Mouse (Mus musculus) embryonic facial prominence, embryonic 11.5 days (tissue): ENCODE data around the gene Rptor. TPM values are rescaled to one million over a fixed set of nuclear protein-coding genes. Genes with fewer than 3 reads are reported as not detected.

Source experiments
- ATAC-seq: fragments of 200-750 bp; cut with Nextera tagmentation; replicated peaks from 2 replicates; pipeline ENCODE4 v1.8.0; 2017; ENCODE audit warnings: low read depth; ENCODE audit not compliant: insufficient number of reproducible peaks, low FRiP score, low TSS enrichment
- DNase-seq: peaks from one replicate; pipeline ENCODE4 v3.0.0-alpha.2; 2015; ENCODE audit warnings: low spot score
- H3K27ac ChIP-seq: fragments of 300-500 bp; sonication (generic); replicated peaks from 2 replicates; pipeline ENCODE4 v1.5.1; 2014; ENCODE audit warnings: mild to moderate bottlenecking, low read depth, low read length, control low read depth
- H3K27me3 ChIP-seq: fragments of 300-500 bp; sonication (generic); 2 replicates; pipeline ENCODE4 v1.6.1; 2014; ENCODE audit warnings: mild to moderate bottlenecking, low read length, moderate library complexity, mixed read lengths; ENCODE audit not compliant: control insufficient read depth, insufficient read depth
- H3K36me3 ChIP-seq: fragments of 300-500 bp; sonication (generic); replicated peaks from 2 replicates; pipeline ENCODE4 v1.6.1; 2014; ENCODE audit warnings: low read depth, mild to moderate bottlenecking, low read length, moderate library complexity, mixed read lengths; ENCODE audit not compliant: control insufficient read depth, insufficient read depth
- H3K4me1 ChIP-seq: fragments of 300-500 bp; sonication (generic); 2 replicates; pipeline ENCODE4 v1.6.1; 2014; ENCODE audit warnings: low read length, mixed read lengths; ENCODE audit not compliant: control insufficient read depth, insufficient read depth
- H3K4me2 ChIP-seq: fragments of 300-500 bp; sonication (generic); 2 replicates; pipeline ENCODE4 v1.6.1; 2014; ENCODE audit warnings: low read depth, mild to moderate bottlenecking, control low read depth, low read length, moderate library complexity
- H3K4me3 ChIP-seq: fragments of 300-500 bp; sonication (generic); 2 replicates; pipeline ENCODE4 v1.5.1; 2014; ENCODE audit warnings: low read depth, low read length, control low read depth
- H3K9ac ChIP-seq: fragments of 300-500 bp; sonication (generic); replicated peaks from 2 replicates; pipeline ENCODE4 v1.6.1; 2014; ENCODE audit warnings: mild to moderate bottlenecking, control low read depth, low read length
- H3K9me3 ChIP-seq: fragments of 300-500 bp; sonication (generic); replicated peaks from 2 replicates; pipeline ENCODE4 v1.6.1; 2016; ENCODE audit warnings: mild to moderate bottlenecking, low read length, inconsistent platforms, mixed read lengths; ENCODE audit not compliant: control insufficient read depth
- WGBS: fragments of 180-500 bp; shearing (Covaris S2); extraction: QIAGEN DNeasy Blood & Tissue Kit; methylation state at CpG from one replicate; pipeline ENCODE4 v1.1.7; 2014; 5-methylcytosine and 5-hydroxymethylcytosine counted together
- polyA plus RNA-seq: library from polyadenylated mRNA; unstranded; fragments of >200 nt; fragmentation: Nextera tagmentation; extraction: Ambion mirVana; gene quantifications from 2 replicates; pipeline ENCODE4 v1.2.1, GENCODE M21; 2014

Rptor gene
- polyA plus RNA-seq, 1 experiment from 2014 or later, result 10.1 TPM

GRCm38 (mm10) chr11:119672775-119673174, 70.1 kb downstream of the Rptor start:
- no peak overlapping the region for H3K9ac ChIP-seq
- H3K4me3 ChIP-seq, result no peak overlapping the region
- no peaks in the 10 kb centered on the region for H3K9me3 ChIP-seq
- H3K27me3 ChIP-seq, result no peaks in the 10 kb centered on the region
- 68% methylated on average over 4 of the region's 4 CpGs for WGBS
- no peaks in the 10 kb centered on the region for H3K36me3 ChIP-seq
- no peaks in the 10 kb centered on the region for H3K4me1 ChIP-seq
- no peak overlapping the region for H3K4me2 ChIP-seq
- DNase-seq (no peak), ATAC-seq (no peak)
- no peak overlapping the region for H3K27ac ChIP-seq

GRCm38 (mm10) chr11:119674835-119675234, 72.1 kb downstream of the Rptor start:
- ATAC-seq, result no peak
- 81% methylated on average over 4 of the region's 4 CpGs for WGBS
- Histone ChIP-seq H3K36me3 (no peaks in the 10 kb centered on the region), H3K27ac (no peak overlapping the region), H3K4me2 (no peak overlapping the region), H3K9ac (no peak overlapping the region), H3K4me1 (no peaks in the 10 kb centered on the region), H3K4me3 (no peak overlapping the region), H3K27me3 (no peaks in the 10 kb centered on the region), H3K9me3 (no peaks in the 10 kb centered on the region)
- no peak for DNase-seq

GRCm38 (mm10) chr11:119675546-119675945, 72.8 kb downstream of the Rptor start:
- WGBS, result 86% methylated on average over 6 of the region's 6 CpGs
- H3K27me3 ChIP-seq, result no peaks in the 10 kb centered on the region
- no peak overlapping the region for H3K4me2 ChIP-seq
- no peaks in the 10 kb centered on the region for H3K9me3 ChIP-seq
- no peak overlapping the region for H3K27ac ChIP-seq
- DNase-seq (no peak), ATAC-seq (no peak)
- no peaks in the 10 kb centered on the region for H3K4me1 ChIP-seq
- no peak overlapping the region for H3K4me3 ChIP-seq
- no peaks in the 10 kb centered on the region for H3K36me3 ChIP-seq
- no peak overlapping the region for H3K9ac ChIP-seq

GRCm38 (mm10) chr11:119676751-119677411, 74.2 kb downstream of the Rptor start:
- ATAC-seq (no peak), DNase-seq (no peak)
- H3K4me2 ChIP-seq, result no peak overlapping the region
- H3K27me3 ChIP-seq, result no peaks in the 10 kb centered on the region
- 75% methylated on average over 7 of the region's 7 CpGs for WGBS
- no peak overlapping the region for H3K9ac ChIP-seq
- no peaks in the 10 kb centered on the region for H3K36me3 ChIP-seq
- H3K27ac ChIP-seq, result no peak overlapping the region
- H3K4me3 ChIP-seq, result no peak overlapping the region
- no peaks in the 10 kb centered on the region for H3K9me3 ChIP-seq
- no peaks in the 10 kb centered on the region for H3K4me1 ChIP-seq

GRCm38 (mm10) chr11:119678427-119678826, 75.7 kb downstream of the Rptor start:
- Histone ChIP-seq H3K27me3 (no peaks in the 10 kb centered on the region), H3K9ac (no peak overlapping the region), H3K9me3 (no peaks in the 10 kb centered on the region), H3K4me1 (no peaks in the 10 kb centered on the region; the same call in 1 of the 2 replicates), H3K4me2 (no peak overlapping the region), H3K27ac (no peak overlapping the region), H3K36me3 (no peaks in the 10 kb centered on the region), H3K4me3 (no peak overlapping the region)
- DNase-seq (no peak), ATAC-seq (no peak)
- 87% methylated on average over 5 of the region's 5 CpGs for WGBS

- no peaks in the 10 kb centered on the region for H3K36me3 ChIP-seq
- H3K9me3 ChIP-seq, result no peaks in the 10 kb centered on the region
- H3K4me3 ChIP-seq, result no peak overlapping the region
- H3K27ac ChIP-seq, result no peak overlapping the region
- 78% methylated on average over 2 of the region's 2 CpGs for WGBS
- H3K27me3 ChIP-seq, result no peaks in the 10 kb centered on the region
- ATAC-seq (no peak), DNase-seq (no peak)
- no peaks in the 10 kb centered on the region; the same call in 1 of the 2 replicates for H3K4me1 ChIP-seq
- H3K9ac ChIP-seq, result no peak overlapping the region
- H3K4me2 ChIP-seq, result no peak overlapping the region
Measured at GRCm38 (mm10) chr11:119680735-119681134, 78.0 kb downstream of the Rptor start.

- no peaks in the 10 kb centered on the region for H3K9me3 ChIP-seq
- DNase-seq, result no peak
- no peaks in the 10 kb centered on the region for H3K36me3 ChIP-seq
- H3K9ac ChIP-seq, result no peak overlapping the region
- H3K27ac ChIP-seq, result no peak overlapping the region
- H3K27me3 ChIP-seq, result no peaks in the 10 kb centered on the region
- H3K4me3 ChIP-seq, result no peak overlapping the region
- ATAC-seq, result no peak
- H3K4me1 ChIP-seq, result no peaks in the 10 kb centered on the region; the same call in 1 of the 2 replicates
- no peak overlapping the region for H3K4me2 ChIP-seq
- 86% methylated on average over 2 of the region's 2 CpGs for WGBS
Measured at GRCm38 (mm10) chr11:119682285-119682684, 79.6 kb downstream of the Rptor start.

GRCm38 (mm10) chr11:119683796-119684195, 81.1 kb downstream of the Rptor start:
- no peaks in the 10 kb centered on the region; the same call in 1 of the 2 replicates for H3K4me1 ChIP-seq
- no peak overlapping the region for H3K4me3 ChIP-seq
- no peak overlapping the region for H3K4me2 ChIP-seq
- ATAC-seq (no peak), DNase-seq (peak; percentile 25)
- H3K36me3 ChIP-seq, result no peaks in the 10 kb centered on the region
- no peaks in the 10 kb centered on the region for H3K9me3 ChIP-seq
- no peak overlapping the region for H3K27ac ChIP-seq
- no peak overlapping the region for H3K9ac ChIP-seq
- WGBS, result 53% methylated on average over 2 of the region's 2 CpGs
- H3K27me3 ChIP-seq, result no peaks in the 10 kb centered on the region
